Mouse (Mus musculus) forelimb bud, embryonic 11.5 days (tissue): ENCODE measurements around the gene 1700023F06Rik.

Experiments
- DNase-seq: peaks from one replicate; pipeline ENCODE4 v3.0.0-alpha.2; 2012; ENCODE audit warnings: low read depth, low spot score

Gene 1700023F06Rik

GRCm38 (mm10) chr11:103168690-103169390 lies 39.5 kb downstream of the 1700023F06Rik start:
- DNase-seq, result peak; percentile 41

- no peak for DNase-seq
These were observed 44.0 kb downstream of the 1700023F06Rik start for GRCm38 (mm10) chr11:103164391-103164790.

DNA sequence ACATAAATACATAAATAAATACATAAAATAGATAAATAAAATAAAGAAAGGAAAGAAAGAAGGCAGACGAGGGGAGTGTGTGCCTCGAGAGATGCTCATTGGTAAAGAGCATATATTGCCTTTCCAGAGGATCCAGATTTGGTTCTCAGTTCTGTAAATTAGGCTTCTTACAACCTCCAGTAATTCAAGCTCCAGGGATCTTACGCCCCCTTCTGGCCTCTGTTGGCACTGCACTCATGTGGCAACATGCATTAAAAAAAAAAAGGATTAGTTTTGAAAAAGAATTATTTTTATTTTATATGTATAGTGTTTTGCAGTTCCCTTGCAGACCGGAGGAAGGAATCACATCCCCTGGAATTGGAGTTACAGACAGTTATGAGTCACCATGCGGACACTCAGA lies 46.2 kb downstream of the 1700023F06Rik start:
- no peak for DNase-seq

GRCm38 (mm10) chr11:103161449-103161848 lies 46.9 kb downstream of the 1700023F06Rik start:
- DNase-seq, result no peak

DNA sequence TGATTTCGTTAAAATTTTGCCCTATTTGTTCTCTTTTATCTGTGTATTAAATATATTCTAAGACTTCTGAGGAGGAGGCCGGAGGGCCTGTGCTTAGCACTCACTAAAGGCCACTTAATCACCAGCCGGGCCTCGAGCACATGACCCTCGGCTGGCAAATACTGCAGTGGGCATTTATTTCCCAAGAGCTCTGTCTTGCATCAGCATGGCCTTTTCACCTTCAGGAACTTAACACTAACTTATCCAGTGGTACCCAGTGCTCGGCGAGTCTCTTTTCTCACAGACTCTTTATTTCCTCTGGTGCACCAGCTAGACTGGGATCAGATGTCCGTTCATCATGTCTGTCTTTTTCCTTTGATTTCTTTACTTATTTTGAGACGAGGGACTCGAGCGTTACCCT lies 47.6 kb downstream of the 1700023F06Rik start:
- no peak for DNase-seq

- peak; percentile 92 for DNase-seq
These were observed 49.5 kb downstream of the 1700023F06Rik start for GRCm38 (mm10) chr11:103158621-103159478.

- no peak for DNase-seq
These were observed 58.6 kb downstream of the 1700023F06Rik start for GRCm38 (mm10) chr11:103149771-103150170.
